Mouse (Mus musculus) spleen, adult 2 months (tissue): Measurements from ENCODE around the gene Pakap. TPM values are rescaled to one million over a fixed set of nuclear protein-coding genes. Genes with fewer than 3 reads are reported as not detected.

ENCODE experiments used
- DNase-seq, 2 experiments: peaks; one replicate each; pipeline versions ENCODE4 v3.0.0 to v3.0.0-alpha.2; 2012 to 2021; ENCODE audit warnings: low spot score in 2 of 2, low read depth in 1 of 2
- H3K27ac ChIP-seq: fragments of 200-500 bp; 2 replicates; pipeline ENCODE4 v1.5.1; 2012; ENCODE audit warnings: low read length, inconsistent platforms; ENCODE audit not compliant: insufficient read depth
- H3K27me3 ChIP-seq: fragments of 200-500 bp; 2 replicates; pipeline ENCODE4 v1.6.1; 2012; ENCODE audit warnings: mild to moderate bottlenecking, moderate library complexity, low read length, inconsistent platforms; ENCODE audit not compliant: control insufficient read depth, insufficient read depth
- H3K36me3 ChIP-seq: fragments of 200-500 bp; 2 replicates; pipeline ENCODE4 v1.6.1; 2012; ENCODE audit warnings: mild to moderate bottlenecking, low read length, inconsistent platforms; ENCODE audit not compliant: control insufficient read depth, insufficient read depth
- H3K4me1 ChIP-seq: fragments of 200-500 bp; 2 replicates; pipeline ENCODE4 v1.6.1; 2011; ENCODE audit warnings: inconsistent platforms; ENCODE audit not compliant: control insufficient read depth, insufficient read depth, insufficient read length
- H3K4me3 ChIP-seq: fragments of 200-500 bp; 2 replicates; pipeline ENCODE4 v1.5.1; 2011; ENCODE audit warnings: mild to moderate bottlenecking, inconsistent platforms; ENCODE audit not compliant: insufficient read depth, insufficient read length; ENCODE audit errors: extremely low read depth
- CTCF ChIP-seq: fragments of 200-500 bp; IDR thresholded peaks from 2 replicates; pipeline ENCODE4 v1.5.1; 2011; ENCODE audit warnings: mild to moderate bottlenecking, inconsistent platforms; ENCODE audit not compliant: insufficient read depth, insufficient read length, insufficient replicate concordance; ENCODE audit errors: extremely low read depth
- POLR2A ChIP-seq: fragments of 200-500 bp; IDR thresholded peaks from 2 replicates; pipeline ENCODE4 v1.6.1; 2011; ENCODE audit warnings: low read depth, low read length, inconsistent platforms
- WGBS: fragments of 180-500 bp; shearing (Covaris S2); methylation state at CpG from one replicate; pipeline ENCODE4 v1.1.7; 2018; 5-methylcytosine and 5-hydroxymethylcytosine counted together
- polyA plus RNA-seq: library from polyadenylated mRNA; depleted of rRNA; stranded (reverse); fragments of >200 nt; gene quantifications from 2 replicates; pipeline ENCODE4 v1.2.3, GENCODE M21; 2012

Pakap gene
- polyA plus RNA-seq, 1 experiment: 0.29 TPM

DNA sequence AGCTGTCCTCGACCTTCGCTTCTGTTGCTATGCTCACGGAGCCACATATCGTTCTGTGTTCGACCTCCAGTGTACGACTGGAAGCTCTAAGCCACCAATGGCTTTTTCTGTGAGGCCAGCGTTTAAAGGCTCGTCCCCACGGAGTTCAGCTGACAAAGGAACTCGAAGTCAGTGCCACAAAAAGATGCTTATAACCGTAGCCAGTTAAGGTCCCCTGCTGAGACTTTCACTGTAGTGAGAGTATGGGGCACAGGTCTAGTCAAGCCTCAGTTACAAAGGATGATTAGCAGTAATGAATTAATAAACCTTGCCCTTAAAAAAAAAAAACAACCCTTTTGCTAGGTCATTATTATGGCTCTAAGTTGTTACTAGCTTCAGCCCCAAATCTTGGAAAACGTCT lies 112.2 kb downstream of the Pakap start:
- TF ChIP-seq CTCF (no peak), POLR2A (no peak)
- no peak overlapping the region for H3K27ac ChIP-seq
- 87% methylated on average over 12 of the region's 12 CpGs for WGBS

GRCm38 (mm10) chr4:57681511-57681910 lies 113.5 kb downstream of the Pakap start:
- H3K36me3 ChIP-seq: no peaks in the 10 kb centered on the region
- peaks cover 13% of the 10 kb centered on the region for H3K4me1 ChIP-seq
- no peaks in the 10 kb centered on the region for H3K27me3 ChIP-seq
- WGBS: 15% methylated on average over 12 of the region's 12 CpGs
- TF ChIP-seq POLR2A (no peak), CTCF (no peak)
- DNase-seq: peak; percentile 81 to 86
- no peak overlapping the region; the same call in 1 of the 2 replicates for H3K4me3 ChIP-seq
- H3K27ac ChIP-seq: peak overlapping the region; percentile 61; the same call in 1 of the 2 replicates

More for the DNA sequence above, 112.2 kb downstream of the Pakap start:
- Histone ChIP-seq H3K36me3 (no peaks in the 10 kb centered on the region), H3K27me3 (no peaks in the 10 kb centered on the region), H3K4me1 (peaks cover 16% of the 10 kb centered on the region), H3K4me3 (no peak overlapping the region)
- no peak for DNase-seq

- Histone ChIP-seq H3K36me3 (no peaks in the 10 kb centered on the region), H3K27ac (no peak overlapping the region), H3K27me3 (no peaks in the 10 kb centered on the region), H3K4me3 (no peak overlapping the region), H3K4me1 (peaks cover 13% of the 10 kb centered on the region)
- whole genome bisulfite sequencing: 91% methylated on average over 2 of the region's 2 CpGs
- TF ChIP-seq CTCF: no peak
- TF ChIP-seq POLR2A: no peak
- no peak for DNase-seq
These were observed 114.4 kb downstream of the Pakap start for GRCm38 (mm10) chr4:57682341-57682740.

- Histone ChIP-seq H3K27ac (no peak overlapping the region), H3K36me3 (no peaks in the 10 kb centered on the region), H3K4me3 (no peak overlapping the region), H3K4me1 (peaks cover 13% of the 10 kb centered on the region), H3K27me3 (no peaks in the 10 kb centered on the region)
- DNase-seq: no peak
- 89% methylated on average over 11 of the region's 11 CpGs for WGBS
- TF ChIP-seq POLR2A (no peak), CTCF (no peak)
These were observed 115.0 kb downstream of the Pakap start for GRCm38 (mm10) chr4:57682944-57683343.

- H3K27ac ChIP-seq: no peak overlapping the region
- H3K4me3 ChIP-seq: no peak overlapping the region
- TF ChIP-seq CTCF: no peak
- H3K4me1 ChIP-seq: peaks cover 13% of the 10 kb centered on the region
- H3K27me3 ChIP-seq: no peaks in the 10 kb centered on the region
- no peaks in the 10 kb centered on the region for H3K36me3 ChIP-seq
- no peak for DNase-seq
- 71% methylated on average over 12 of the region's 12 CpGs for WGBS
These were observed 116.8 kb downstream of the Pakap start for GRCm38 (mm10) chr4:57684676-57685215.

GRCm38 (mm10) chr4:57686736-57687135 lies 118.8 kb downstream of the Pakap start:
- 90% methylated on average over 3 of the region's 3 CpGs for WGBS
- no peak for DNase-seq

GRCm38 (mm10) chr4:57687583-57687982 lies 119.6 kb downstream of the Pakap start:
- H3K36me3 ChIP-seq: no peaks in the 10 kb centered on the region
- H3K4me3 ChIP-seq: no peak overlapping the region
- H3K4me1 ChIP-seq: peaks cover 2% of the 10 kb centered on the region; the same call in 1 of the 2 replicates
- no peak overlapping the region for H3K27ac ChIP-seq
- 79% methylated on average over 3 of the region's 3 CpGs for WGBS
- no peak for DNase-seq
- H3K27me3 ChIP-seq: no peaks in the 10 kb centered on the region
- TF ChIP-seq POLR2A (no peak), CTCF (no peak)

More at GRCm38 (mm10) chr4:57686736-57687135, 118.8 kb downstream of the Pakap start:
- Histone ChIP-seq H3K4me1 (peaks cover 5% of the 10 kb centered on the region), H3K27me3 (no peaks in the 10 kb centered on the region), H3K36me3 (no peaks in the 10 kb centered on the region), H3K27ac (no peak overlapping the region), H3K4me3 (no peak overlapping the region)
- TF ChIP-seq CTCF (no peak), POLR2A (no peak)
